Mouse (Mus musculus) ES-Bruce4 (cell line): Measurements from ENCODE around the gene 4933407L21Rik. TPM values are rescaled to one million over a fixed set of nuclear protein-coding genes. Genes with fewer than 3 reads are reported as not detected.
A peak's percentile ranks its signal among the peaks of the same experiment; 100 is the strongest.

Source experiments
- H3K27ac ChIP-seq: 2 replicates; pipeline ENCODE4 v1.5.1; 2012; ENCODE audit warnings: low read length, inconsistent platforms; ENCODE audit not compliant: insufficient read depth
- H3K27me3 ChIP-seq: 2 replicates; pipeline ENCODE4 v1.6.1; 2012; ENCODE audit warnings: mild to moderate bottlenecking, low read length, inconsistent platforms; ENCODE audit not compliant: control insufficient read depth, poor library complexity, insufficient read depth, severe bottlenecking
- H3K36me3 ChIP-seq: 2 replicates; pipeline ENCODE4 v1.6.1; 2012; ENCODE audit warnings: inconsistent platforms, mild to moderate bottlenecking, low read length, moderate library complexity; ENCODE audit not compliant: control insufficient read depth, poor library complexity, insufficient read depth, severe bottlenecking
- H3K4me1 ChIP-seq: one replicate; pipeline ENCODE4 v1.8.1; 2011; ENCODE audit warnings: low read length; ENCODE audit not compliant: control insufficient read depth, insufficient read depth
- H3K4me3 ChIP-seq: 2 replicates; pipeline ENCODE4 v1.5.1; 2011; ENCODE audit warnings: low read depth, mild to moderate bottlenecking, low read length
- H3K9ac ChIP-seq: 2 replicates; pipeline ENCODE4 v1.6.1; 2012; ENCODE audit warnings: low read depth, mild to moderate bottlenecking, inconsistent platforms; ENCODE audit not compliant: poor library complexity, severe bottlenecking
- H3K9me3 ChIP-seq: replicated peaks from 2 replicates; pipeline ENCODE4 v1.6.1; 2012; ENCODE audit warnings: mild to moderate bottlenecking, low read length, inconsistent platforms; ENCODE audit not compliant: control insufficient read depth, poor library complexity, insufficient read depth, severe bottlenecking
- CTCF ChIP-seq: IDR thresholded peaks from one replicate; pipeline ENCODE4 v1.8.1; 2011; ENCODE audit warnings: low read depth, low read length
- EP300 ChIP-seq: IDR thresholded peaks from 2 replicates; pipeline ENCODE4 v1.6.1; 2011; ENCODE audit warnings: low read depth, low read length; ENCODE audit not compliant: insufficient read depth
- POLR2A ChIP-seq: IDR thresholded peaks from one replicate; pipeline ENCODE4 v1.8.1; 2011; ENCODE audit warnings: low read length; ENCODE audit not compliant: insufficient read depth
- polyA plus RNA-seq: library from polyadenylated mRNA; stranded (reverse); fragments of >200 nt; gene quantifications from 2 replicates; pipeline ENCODE4 v1.2.4, GENCODE M21; 2011; ENCODE audit warnings: low read depth; ENCODE audit not compliant: missing spikeins, insufficient read depth, insufficient read length

The 4933407L21Rik gene
- polyA plus RNA-seq, 1 experiment: not detected

- H3K4me1 ChIP-seq: no peaks in the 10 kb centered on the region
- H3K9ac ChIP-seq: no peak overlapping the region
- H3K27ac ChIP-seq: no peak overlapping the region
- TF ChIP-seq EP300 (no peak), CTCF (peak; percentile 10), POLR2A (no peak)
- H3K27me3 ChIP-seq: no peaks in the 10 kb centered on the region
- H3K9me3 ChIP-seq: no peaks in the 10 kb centered on the region
- no peak overlapping the region for H3K4me3 ChIP-seq
- no peaks in the 10 kb centered on the region for H3K36me3 ChIP-seq
Measured at GRCm38 (mm10) chr1:85899388-85899761, 28.9 kb upstream of the 4933407L21Rik start.

GRCm38 (mm10) chr1:85900521-85901333 lies 27.6 kb upstream of the 4933407L21Rik start:
- no peaks in the 10 kb centered on the region for H3K4me1 ChIP-seq
- TF ChIP-seq EP300: no peak
- TF ChIP-seq CTCF: no peak
- TF ChIP-seq POLR2A: no peak
- H3K4me3 ChIP-seq: no peak overlapping the region
- no peaks in the 10 kb centered on the region for H3K27me3 ChIP-seq
- H3K27ac ChIP-seq: no peak overlapping the region
- no peaks in the 10 kb centered on the region for H3K36me3 ChIP-seq
- no peaks in the 10 kb centered on the region for H3K9me3 ChIP-seq
- H3K9ac ChIP-seq: no peak overlapping the region

- Histone ChIP-seq H3K4me3 (no peak overlapping the region), H3K27ac (no peak overlapping the region), H3K9ac (no peak overlapping the region), H3K9me3 (no peaks in the 10 kb centered on the region), H3K27me3 (no peaks in the 10 kb centered on the region), H3K36me3 (no peaks in the 10 kb centered on the region), H3K4me1 (no peaks in the 10 kb centered on the region)
- TF ChIP-seq EP300: no peak
- no peak for TF ChIP-seq POLR2A
- no peak for TF ChIP-seq CTCF
Measured at GRCm38 (mm10) chr1:85901516-85902107, 26.7 kb upstream of the 4933407L21Rik start.

GRCm38 (mm10) chr1:85902108-85902561 lies 26.1 kb upstream of the 4933407L21Rik start:
- H3K4me1 ChIP-seq: no peaks in the 10 kb centered on the region
- no peaks in the 10 kb centered on the region for H3K36me3 ChIP-seq
- no peaks in the 10 kb centered on the region for H3K9me3 ChIP-seq
- H3K27me3 ChIP-seq: no peaks in the 10 kb centered on the region
- no peak overlapping the region for H3K9ac ChIP-seq
- no peak overlapping the region for H3K27ac ChIP-seq
- TF ChIP-seq EP300 (no peak), CTCF (no peak), POLR2A (no peak)
- H3K4me3 ChIP-seq: no peak overlapping the region

GRCm38 (mm10) chr1:85906892-85907291 lies 21.4 kb upstream of the 4933407L21Rik start:
- Histone ChIP-seq H3K4me3 (no peak overlapping the region), H3K27ac (no peak overlapping the region), H3K27me3 (no peaks in the 10 kb centered on the region), H3K9me3 (no peaks in the 10 kb centered on the region), H3K36me3 (no peaks in the 10 kb centered on the region), H3K4me1 (no peaks in the 10 kb centered on the region), H3K9ac (no peak overlapping the region)
- no peak for TF ChIP-seq POLR2A

GRCm38 (mm10) chr1:85908754-85909590 lies 19.3 kb upstream of the 4933407L21Rik start:
- Histone ChIP-seq H3K9me3 (no peaks in the 10 kb centered on the region), H3K4me1 (no peaks in the 10 kb centered on the region), H3K27me3 (no peaks in the 10 kb centered on the region), H3K4me3 (no peak overlapping the region), H3K36me3 (no peaks in the 10 kb centered on the region), H3K27ac (no peak overlapping the region), H3K9ac (no peak overlapping the region)
- TF ChIP-seq EP300 (no peak), POLR2A (no peak), CTCF (no peak)
